Mouse (Mus musculus) liver, adult 2 months (tissue): ENCODE results near the gene Ccr10. TPM values are rescaled to one million over a fixed set of nuclear protein-coding genes. Genes with fewer than 3 reads are reported as not detected.

Experiments used
- DNase-seq: peaks from one replicate; pipeline ENCODE4 v3.0.0-alpha.2; 2011; ENCODE audit warnings: low read depth, low spot score; ENCODE audit errors: extremely low read depth
- H3K27ac ChIP-seq: fragments of 200-500 bp; replicated peaks from 2 replicates; pipeline ENCODE4 v1.5.1; 2012; ENCODE audit warnings: low read depth, mild to moderate bottlenecking, control low read depth, inconsistent platforms, low read length; ENCODE audit not compliant: insufficient read depth
- H3K27me3 ChIP-seq: fragments of 200-500 bp; 2 replicates; pipeline ENCODE4 v1.6.1; 2012; ENCODE audit warnings: mild to moderate bottlenecking, moderate library complexity, low read length, inconsistent platforms; ENCODE audit not compliant: control insufficient read depth, insufficient read depth
- H3K36me3 ChIP-seq: fragments of 200-500 bp; 2 replicates; pipeline ENCODE4 v1.6.1; 2012; ENCODE audit warnings: low read length, inconsistent platforms; ENCODE audit not compliant: control insufficient read depth, insufficient read depth
- H3K4me1 ChIP-seq: fragments of 200-500 bp; 2 replicates; pipeline ENCODE4 v1.6.1; 2011; ENCODE audit warnings: low read length; ENCODE audit not compliant: control insufficient read depth, insufficient read depth
- H3K4me3 ChIP-seq: fragments of 200-500 bp; 2 replicates; pipeline ENCODE4 v1.5.1; 2011; ENCODE audit warnings: low read depth, mild to moderate bottlenecking, control low read depth, low read length, moderate library complexity; ENCODE audit not compliant: insufficient read depth
- H3K79me2 ChIP-seq: fragments of 200-500 bp; 2 replicates; pipeline ENCODE4 v1.6.1; 2012; ENCODE audit warnings: inconsistent platforms, mild to moderate bottlenecking, low read length, moderate library complexity; ENCODE audit not compliant: control insufficient read depth, insufficient read depth
- H3K9ac ChIP-seq: fragments of 200-500 bp; 2 replicates; pipeline ENCODE4 v1.6.1; 2012; ENCODE audit warnings: low read depth, mild to moderate bottlenecking, control low read depth, inconsistent platforms, low read length
- CTCF ChIP-seq: fragments of 200-500 bp; IDR thresholded peaks from 2 replicates; pipeline ENCODE4 v1.5.1; 2011; ENCODE audit warnings: low read depth, low read length, control low read depth
- POLR2A ChIP-seq: fragments of 200-500 bp; IDR thresholded peaks from 2 replicates; pipeline ENCODE4 v1.6.1; 2011; ENCODE audit warnings: low read length, control low read depth; ENCODE audit not compliant: insufficient read depth; ENCODE audit errors: extremely low read depth
- WGBS: fragments of 180-500 bp; shearing (Covaris S2); methylation state at CpG from one replicate; pipeline ENCODE4 v1.1.7; 2018; 5-methylcytosine and 5-hydroxymethylcytosine counted together
- polyA plus RNA-seq: library from polyadenylated mRNA; depleted of rRNA; stranded (reverse); fragments of >200 nt; gene quantifications from 2 replicates; pipeline ENCODE4 v1.2.3, GENCODE M21; 2012
- total RNA-seq: library from RNA; depleted of rRNA; stranded (reverse); fragments of >200 nt; gene quantifications from 2 replicates; pipeline ENCODE4 v1.2.3, GENCODE M21; 2014

Ccr10 gene
- total and polyA plus RNA-seq, 2 experiments: 0.13 TPM; not detected in 1

DNA sequence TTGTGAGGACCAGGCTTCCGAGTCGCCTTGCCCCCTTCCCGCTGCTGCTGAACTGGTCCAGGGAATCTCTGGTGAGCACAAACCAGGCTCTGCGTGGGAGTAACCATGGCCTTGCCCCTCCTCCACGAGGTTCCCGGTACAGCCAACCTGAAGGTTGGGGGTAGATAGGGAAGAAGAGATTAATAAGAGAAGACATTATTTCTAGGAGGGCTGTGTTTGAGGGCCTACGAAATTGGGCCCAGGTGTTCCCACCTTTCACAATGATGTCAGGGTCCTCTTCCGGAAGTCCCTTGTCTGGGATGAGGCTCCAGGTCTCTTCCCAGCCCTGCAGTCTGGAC is 7.3 kb downstream of the Ccr10 start:
- H3K79me2 ChIP-seq: peaks cover 12% of the 10 kb centered on the region; the same call in 1 of the 2 replicates
- no peak overlapping the region for H3K27ac ChIP-seq
- 87% methylated on average over 8 of the region's 8 CpGs for WGBS
- TF ChIP-seq CTCF (no peak), POLR2A (no peak)
- no peak overlapping the region for H3K9ac ChIP-seq
- H3K4me3 ChIP-seq: no peak overlapping the region
- no peaks in the 10 kb centered on the region for H3K27me3 ChIP-seq
- H3K4me1 ChIP-seq: peaks cover 11% of the 10 kb centered on the region
- H3K36me3 ChIP-seq: peaks cover 32% of the 10 kb centered on the region
- DNase-seq: no peak

GRCm38 (mm10) chr11:101167211-101167962 is 7.9 kb downstream of the Ccr10 start:
- no peak for TF ChIP-seq POLR2A
- TF ChIP-seq CTCF: no peak
- Histone ChIP-seq H3K79me2 (peaks cover 12% of the 10 kb centered on the region; the same call in 1 of the 2 replicates), H3K27me3 (no peaks in the 10 kb centered on the region), H3K9ac (no peak overlapping the region), H3K4me1 (peaks cover 10% of the 10 kb centered on the region), H3K36me3 (peaks cover 32% of the 10 kb centered on the region), H3K27ac (no peak overlapping the region), H3K4me3 (no peak overlapping the region)
- WGBS: 93% methylated on average over 19 of the region's 19 CpGs
- no peak for DNase-seq

DNA sequence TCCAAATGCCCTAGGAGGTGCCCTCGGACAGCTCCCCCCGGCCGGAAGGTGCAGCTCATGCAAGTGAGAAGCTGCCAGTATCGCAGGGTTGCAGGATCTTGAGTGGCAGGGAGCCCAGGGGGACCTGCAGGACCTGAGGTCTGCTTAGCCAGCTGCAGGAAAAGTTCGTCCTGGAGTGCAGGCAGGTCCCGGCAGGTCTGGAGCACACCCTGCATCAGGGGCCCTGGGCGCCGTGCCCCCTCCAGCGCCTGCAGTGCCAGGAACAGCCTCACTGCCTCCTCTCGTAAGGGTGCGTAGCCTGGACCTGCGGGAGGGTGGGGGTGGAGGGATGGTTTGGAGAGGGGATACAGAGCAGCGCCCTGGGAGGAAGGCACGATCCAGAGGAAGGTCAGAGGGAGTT is 8.9 kb downstream of the Ccr10 start:
- H3K36me3 ChIP-seq: peaks cover 32% of the 10 kb centered on the region
- H3K79me2 ChIP-seq: peaks cover 12% of the 10 kb centered on the region; the same call in 1 of the 2 replicates
- TF ChIP-seq POLR2A (no peak), CTCF (no peak)
- no peak overlapping the region for H3K4me3 ChIP-seq
- H3K27me3 ChIP-seq: no peaks in the 10 kb centered on the region
- WGBS: 92% methylated on average over 14 of the region's 14 CpGs
- peaks cover 10% of the 10 kb centered on the region for H3K4me1 ChIP-seq
- no peak overlapping the region for H3K27ac ChIP-seq
- H3K9ac ChIP-seq: no peak overlapping the region
- no peak for DNase-seq

- no peak overlapping the region for H3K4me3 ChIP-seq
- TF ChIP-seq CTCF: no peak
- TF ChIP-seq POLR2A: no peak
- 83% methylated on average over 35 of the region's 35 CpGs for WGBS
- no peak overlapping the region for H3K27ac ChIP-seq
- H3K36me3 ChIP-seq: peaks cover 32% of the 10 kb centered on the region
- H3K9ac ChIP-seq: no peak overlapping the region
- peaks cover 8% of the 10 kb centered on the region; the same call in 1 of the 2 replicates for H3K79me2 ChIP-seq
- H3K27me3 ChIP-seq: no peaks in the 10 kb centered on the region
- no peak for DNase-seq
- peaks cover 6% of the 10 kb centered on the region for H3K4me1 ChIP-seq
These were observed 10.3 kb downstream of the Ccr10 start for GRCm38 (mm10) chr11:101164677-101165580.

DNA sequence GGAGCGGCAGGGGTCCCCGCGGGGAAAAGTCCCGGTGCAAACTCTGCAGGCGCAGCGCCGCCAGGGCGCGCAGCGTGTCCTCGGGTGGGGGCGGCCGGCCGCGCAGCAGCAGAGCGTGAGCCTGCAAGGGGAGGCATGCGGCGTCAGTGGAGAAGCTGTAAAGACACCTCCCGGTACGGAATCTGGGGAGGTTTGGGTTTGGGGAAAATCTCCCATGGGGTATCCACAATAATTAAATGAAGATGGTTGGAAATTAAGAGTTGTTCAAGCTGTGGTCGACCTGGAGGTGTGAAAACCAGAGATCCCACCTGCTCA is 10.9 kb downstream of the Ccr10 start:
- 92% methylated on average over 21 of the region's 21 CpGs for WGBS

More for the DNA sequence above, 10.9 kb downstream of the Ccr10 start:
- peaks cover 3% of the 10 kb centered on the region; the same call in 1 of the 2 replicates for H3K79me2 ChIP-seq
- no peak overlapping the region for H3K9ac ChIP-seq
- H3K4me3 ChIP-seq: no peak overlapping the region
- H3K4me1 ChIP-seq: peaks cover under 1% of the 10 kb centered on the region
- H3K36me3 ChIP-seq: peaks cover 32% of the 10 kb centered on the region
- H3K27ac ChIP-seq: no peak overlapping the region
- DNase-seq: no peak
- no peaks in the 10 kb centered on the region for H3K27me3 ChIP-seq
- TF ChIP-seq CTCF (no peak), POLR2A (no peak)
